Mouse (Mus musculus) midbrain, embryonic 11.5 days (tissue): ENCODE data around the gene Prrc2b. TPM values are rescaled to one million over a fixed set of nuclear protein-coding genes. Genes with fewer than 3 reads are reported as not detected.

Source experiments
- ATAC-seq: fragments of 200-750 bp; cut with Nextera tagmentation; 2 replicates; pipeline ENCODE4 v1.8.0; 2017; ENCODE audit warnings: moderate TSS enrichment, moderate library complexity; ENCODE audit not compliant: low FRiP score
- DNase-seq: peaks from one replicate; pipeline ENCODE4 v3.0.0; 2015; ENCODE audit warnings: low spot score; ENCODE audit errors: missing footprints
- H3K27ac ChIP-seq: fragments of 300-500 bp; sonication (generic); 2 replicates; pipeline ENCODE4 v1.5.1; 2014; ENCODE audit warnings: low read depth, low read length
- H3K27me3 ChIP-seq: fragments of 300-500 bp; sonication (generic); 2 replicates; pipeline ENCODE4 v1.6.1; 2014; ENCODE audit warnings: mild to moderate bottlenecking, low read length, moderate library complexity, mixed read lengths; ENCODE audit not compliant: control insufficient read depth, insufficient read depth
- H3K36me3 ChIP-seq: fragments of 300-500 bp; sonication (generic); 2 replicates; pipeline ENCODE4 v1.6.1; 2014; ENCODE audit warnings: mild to moderate bottlenecking, low read length, moderate library complexity, mixed read lengths; ENCODE audit not compliant: control insufficient read depth, insufficient read depth
- H3K4me1 ChIP-seq: fragments of 300-500 bp; sonication (generic); 2 replicates; pipeline ENCODE4 v1.6.1; 2014; ENCODE audit warnings: low read length; ENCODE audit not compliant: control insufficient read depth, insufficient read depth
- H3K4me2 ChIP-seq: fragments of 300-500 bp; sonication (generic); 2 replicates; pipeline ENCODE4 v1.6.1; 2014; ENCODE audit warnings: mild to moderate bottlenecking, moderate library complexity
- H3K4me3 ChIP-seq: fragments of 300-500 bp; sonication (generic); 2 replicates; pipeline ENCODE4 v1.5.1; 2014; ENCODE audit warnings: low read depth, low read length
- H3K9ac ChIP-seq: fragments of 300-500 bp; sonication (generic); 2 replicates; pipeline ENCODE4 v1.6.1; 2014; ENCODE audit warnings: low read length
- H3K9me3 ChIP-seq: fragments of 300-500 bp; sonication (generic); 2 replicates; pipeline ENCODE4 v1.6.1; 2016; ENCODE audit warnings: low read length; ENCODE audit not compliant: control insufficient read depth
- WGBS: fragments of 180-500 bp; shearing (Covaris S2); extraction: QIAGEN DNeasy Blood & Tissue Kit; methylation state at CpG from one replicate; pipeline ENCODE4 v1.1.7; 2014; 5-methylcytosine and 5-hydroxymethylcytosine counted together
- polyA plus RNA-seq: library from polyadenylated mRNA; unstranded; fragments of >200 nt; fragmentation: Nextera tagmentation; extraction: Ambion mirVana; gene quantifications from 2 replicates; pipeline ENCODE4 v1.2.1, GENCODE M21; 2014

Gene Prrc2b
- polyA plus RNA-seq, 1 experiment from 2014 or later = 64.1 TPM

DNA sequence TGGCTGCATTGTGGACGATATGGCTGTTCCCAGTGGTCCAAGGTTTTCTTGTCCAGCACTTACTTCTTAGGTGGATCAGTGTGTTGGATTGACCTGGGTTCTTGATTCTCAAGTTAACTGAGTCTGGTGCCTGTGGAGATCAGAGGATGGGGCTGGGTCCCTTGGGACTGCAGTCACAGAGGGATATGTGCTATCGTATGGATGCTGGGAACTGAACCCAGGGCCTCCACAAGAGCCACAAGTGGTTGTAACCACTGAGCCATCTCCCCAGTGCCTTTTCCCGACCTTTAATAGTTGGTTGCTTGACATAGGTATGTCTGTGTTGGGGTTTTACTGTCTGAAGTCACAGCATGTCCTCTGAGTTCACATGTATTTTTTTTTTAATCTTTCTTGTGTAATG lies 12.2 kb downstream of the Prrc2b start:
- ATAC-seq = no peak
- peaks cover 2% of the 10 kb centered on the region; the same call in 1 of the 2 replicates for H3K36me3 ChIP-seq
- H3K4me1 ChIP-seq = peaks cover 23% of the 10 kb centered on the region
- no peak overlapping the region for H3K9ac ChIP-seq
- no peaks in the 10 kb centered on the region for H3K27me3 ChIP-seq
- WGBS = 85% methylated on average over 3 of the region's 3 CpGs
- DNase-seq = no peak
- H3K9me3 ChIP-seq = no peaks in the 10 kb centered on the region
- H3K4me3 ChIP-seq = no peak overlapping the region
- H3K27ac ChIP-seq = no peak overlapping the region
- no peak overlapping the region for H3K4me2 ChIP-seq

DNA sequence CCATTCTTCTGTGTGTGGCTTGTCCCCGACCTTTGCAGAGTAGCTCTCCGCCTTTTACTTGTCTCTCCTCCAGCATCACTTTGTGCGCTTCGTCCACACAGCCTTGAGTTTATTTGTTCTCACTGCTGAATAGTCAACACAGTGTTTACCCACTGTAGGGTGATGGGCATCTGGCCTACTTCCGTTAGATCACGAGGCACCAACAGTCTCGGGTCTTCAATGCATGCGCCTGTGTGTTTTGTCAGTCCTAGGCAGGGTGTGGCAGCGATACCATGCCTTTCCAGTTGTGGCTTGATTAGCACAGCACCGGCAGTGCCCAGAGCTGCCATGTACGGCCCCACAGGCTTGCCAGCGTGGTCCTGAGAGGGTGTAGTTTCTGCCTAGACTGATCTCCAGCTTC lies 13.6 kb downstream of the Prrc2b start:
- peaks cover 2% of the 10 kb centered on the region; the same call in 1 of the 2 replicates for H3K36me3 ChIP-seq
- no peak overlapping the region for H3K9ac ChIP-seq
- no peak for ATAC-seq
- no peaks in the 10 kb centered on the region for H3K27me3 ChIP-seq
- no peak overlapping the region for H3K27ac ChIP-seq
- H3K9me3 ChIP-seq = no peaks in the 10 kb centered on the region
- H3K4me1 ChIP-seq = peaks cover 32% of the 10 kb centered on the region
- no peak overlapping the region for H3K4me3 ChIP-seq
- no peak for DNase-seq
- 76% methylated on average over 12 of the region's 12 CpGs for WGBS
- no peak overlapping the region for H3K4me2 ChIP-seq

DNA sequence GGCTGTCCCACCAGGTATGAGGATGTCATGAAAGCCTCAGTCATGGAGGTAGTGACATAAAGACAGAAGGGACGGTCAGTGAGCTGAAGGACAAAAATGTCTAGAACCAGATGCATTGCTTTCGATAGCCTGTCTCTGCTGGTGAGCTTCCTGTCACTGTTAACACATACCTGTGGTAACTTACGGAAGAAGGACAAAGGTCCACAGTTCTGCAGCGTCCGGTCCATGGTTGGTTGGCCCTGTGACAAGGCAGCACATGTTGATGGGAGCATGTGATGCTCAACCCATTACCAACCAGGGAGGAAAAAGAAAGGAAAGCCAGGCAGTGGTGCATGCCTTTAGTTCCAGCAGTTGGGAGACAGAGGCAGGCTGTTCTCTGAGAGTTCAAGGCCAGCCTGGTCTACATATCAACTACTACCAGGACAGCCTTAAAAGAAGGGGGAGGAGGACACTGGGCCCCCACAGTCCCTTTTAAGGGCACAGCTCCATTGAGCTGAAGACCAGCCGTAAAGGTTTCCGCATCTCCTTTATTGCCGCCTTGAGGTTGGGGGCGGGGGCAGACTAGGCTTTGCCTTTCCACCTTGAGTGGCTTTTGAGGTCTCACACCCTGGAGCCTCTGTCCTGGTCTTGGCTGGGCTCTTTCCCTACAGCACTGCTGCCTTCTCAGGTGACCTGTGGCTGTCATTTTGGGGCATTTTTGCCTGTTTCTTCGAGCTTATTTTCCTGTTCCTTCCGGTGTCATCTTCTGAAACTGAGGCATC lies 14.3 kb downstream of the Prrc2b start:
- no peak overlapping the region for H3K4me3 ChIP-seq
- peaks cover 39% of the 10 kb centered on the region for H3K4me1 ChIP-seq
- 90% methylated on average over 11 of the region's 11 CpGs for WGBS
- H3K27me3 ChIP-seq = no peaks in the 10 kb centered on the region
- H3K9ac ChIP-seq = no peak overlapping the region
- no peaks in the 10 kb centered on the region for H3K9me3 ChIP-seq
- no peak overlapping the region for H3K4me2 ChIP-seq
- DNase-seq (no peak), ATAC-seq (no peak)
- peaks cover 2% of the 10 kb centered on the region; the same call in 1 of the 2 replicates for H3K36me3 ChIP-seq
- H3K27ac ChIP-seq = no peak overlapping the region

DNA sequence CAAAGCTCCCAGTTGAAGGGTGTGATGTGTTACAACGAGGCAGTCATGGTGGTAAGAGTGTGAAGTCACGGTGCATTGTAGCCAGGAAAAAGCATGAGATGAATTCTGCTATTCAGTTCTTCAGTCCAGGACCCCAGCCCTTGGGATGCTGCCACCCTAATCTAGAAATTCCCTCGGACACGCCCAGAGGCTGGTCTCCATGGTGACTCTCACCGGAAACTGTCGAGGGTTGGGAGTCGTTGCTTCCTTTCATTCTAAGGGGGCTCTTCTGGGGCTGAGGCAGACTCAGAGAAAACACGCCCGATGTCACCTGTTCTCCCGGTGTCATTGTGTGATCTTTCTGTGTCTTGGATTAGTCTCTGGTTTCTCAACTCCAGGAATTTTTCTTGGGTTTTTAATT lies 15.7 kb downstream of the Prrc2b start:
- Histone ChIP-seq H3K9me3 (no peaks in the 10 kb centered on the region), H3K4me1 (peaks cover 44% of the 10 kb centered on the region), H3K4me3 (no peak overlapping the region), H3K27me3 (no peaks in the 10 kb centered on the region), H3K36me3 (no peaks in the 10 kb centered on the region), H3K27ac (0 out of 2 replicates have a peak overlapping the region, but pooled peaks have one; percentile 80), H3K9ac (no peak overlapping the region), H3K4me2 (peak overlapping the region; percentile 36; the same call in 1 of the 2 replicates)
- 5% methylated on average over 10 of the region's 10 CpGs for WGBS
- DNase-seq = peak; percentile 92
- no peak for ATAC-seq

DNA sequence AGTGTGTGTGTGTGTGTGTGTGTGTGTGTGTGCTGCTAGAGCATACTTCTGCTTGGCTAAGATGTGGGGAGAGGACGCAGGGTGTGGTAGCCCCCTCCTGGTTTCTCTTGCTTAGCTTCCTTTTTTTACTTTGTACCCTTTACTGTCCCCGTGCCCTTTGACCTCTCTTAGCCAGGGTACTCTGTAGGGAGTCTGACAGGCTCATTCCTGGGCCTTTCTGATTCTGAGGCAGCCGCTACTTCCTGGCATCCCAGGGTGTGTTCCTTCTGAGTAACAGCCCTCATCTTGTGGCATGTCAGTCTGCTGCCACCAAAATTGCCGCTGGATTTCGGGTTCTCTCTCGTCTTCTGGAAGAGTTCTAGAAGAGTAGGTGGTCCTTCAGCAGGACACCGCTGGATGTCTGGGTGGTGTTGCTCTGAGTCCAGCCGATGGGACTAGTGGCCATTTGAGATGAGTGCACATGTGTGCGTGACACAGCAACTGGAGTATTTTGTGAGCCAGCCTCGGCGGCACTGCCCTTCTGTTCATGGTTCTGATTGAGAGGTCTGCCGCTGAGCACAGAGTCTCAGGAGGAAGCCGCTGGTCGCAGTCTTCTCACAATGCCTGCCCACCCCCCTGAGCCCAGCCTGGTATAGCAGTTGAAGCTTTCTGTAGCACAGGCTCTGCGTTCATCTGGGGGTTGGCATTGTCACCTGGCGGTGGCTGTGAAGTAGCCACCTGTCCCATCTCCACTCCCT lies 16.3 kb downstream of the Prrc2b start:
- ATAC-seq = peak; percentile 65
- no peaks in the 10 kb centered on the region for H3K27me3 ChIP-seq
- H3K9me3 ChIP-seq = no peaks in the 10 kb centered on the region
- H3K27ac ChIP-seq = peak overlapping the region; percentile 80
- peak overlapping the region; percentile 36 for H3K4me2 ChIP-seq
- H3K4me3 ChIP-seq = peak overlapping the region; percentile 13; the same call in 1 of the 2 replicates
- no peaks in the 10 kb centered on the region for H3K36me3 ChIP-seq
- DNase-seq = peak; percentile 91
- WGBS = 6% methylated on average over 16 of the region's 16 CpGs
- H3K4me1 ChIP-seq = peaks cover 44% of the 10 kb centered on the region
- H3K9ac ChIP-seq = peak overlapping the region; percentile 51

DNA sequence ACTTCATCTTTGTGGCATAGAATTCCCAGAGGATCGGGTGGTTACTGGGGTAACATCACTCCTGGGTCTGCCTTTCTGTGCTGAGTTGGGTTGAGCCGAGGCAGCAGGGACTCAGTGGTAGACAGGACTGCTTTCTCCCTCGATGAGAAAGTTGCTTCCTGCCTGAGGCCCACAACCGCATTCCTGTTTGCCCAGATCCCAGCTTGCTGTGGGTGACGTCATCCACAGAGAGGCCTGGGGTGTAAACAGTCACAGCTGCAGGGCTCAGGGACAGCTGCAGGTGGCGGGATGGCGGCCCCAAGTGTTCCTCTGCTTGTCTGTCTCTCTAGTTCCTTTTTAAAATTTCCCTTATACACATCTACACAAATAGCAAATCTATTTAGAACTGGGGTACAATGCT lies 16.9 kb downstream of the Prrc2b start:
- peak overlapping the region; percentile 13; the same call in 1 of the 2 replicates for H3K4me3 ChIP-seq
- H3K9ac ChIP-seq = peak overlapping the region; percentile 51
- 6% methylated on average over 7 of the region's 7 CpGs for WGBS
- H3K9me3 ChIP-seq = no peaks in the 10 kb centered on the region
- no peaks in the 10 kb centered on the region for H3K36me3 ChIP-seq
- H3K4me1 ChIP-seq = peaks cover 44% of the 10 kb centered on the region
- H3K27me3 ChIP-seq = no peaks in the 10 kb centered on the region
- ATAC-seq = peak; percentile 78
- H3K27ac ChIP-seq = peak overlapping the region; percentile 80
- peak; percentile 88 for DNase-seq
- peak overlapping the region; percentile 36 for H3K4me2 ChIP-seq

DNA sequence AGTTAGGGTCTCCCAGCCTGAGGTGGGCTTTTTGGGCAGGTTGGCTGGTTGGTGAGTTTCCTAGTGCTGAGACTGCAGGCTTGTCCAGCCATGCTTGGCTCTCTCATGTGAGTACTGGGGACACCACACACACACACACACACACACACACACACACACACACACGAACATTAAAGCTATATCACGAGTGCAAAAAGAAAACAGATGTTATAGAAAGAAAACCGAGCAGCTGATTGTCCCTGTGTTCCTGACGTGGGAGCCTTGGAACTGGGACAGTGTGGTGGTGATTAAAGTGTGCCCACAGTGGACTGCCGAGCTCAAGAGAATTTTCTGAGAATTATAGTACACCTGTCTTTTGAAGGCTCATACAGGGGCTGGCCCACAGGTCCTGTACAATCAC lies 18.4 kb downstream of the Prrc2b start:
- Histone ChIP-seq H3K27ac (peak overlapping the region; percentile 35; the same call in 1 of the 2 replicates), H3K9ac (no peak overlapping the region), H3K36me3 (no peaks in the 10 kb centered on the region), H3K4me2 (no peak overlapping the region), H3K4me3 (no peak overlapping the region), H3K4me1 (peaks cover 56% of the 10 kb centered on the region), H3K27me3 (no peaks in the 10 kb centered on the region), H3K9me3 (no peaks in the 10 kb centered on the region)
- WGBS = 76% methylated on average over 5 of the region's 5 CpGs
- ATAC-seq (no peak), DNase-seq (no peak)

DNA sequence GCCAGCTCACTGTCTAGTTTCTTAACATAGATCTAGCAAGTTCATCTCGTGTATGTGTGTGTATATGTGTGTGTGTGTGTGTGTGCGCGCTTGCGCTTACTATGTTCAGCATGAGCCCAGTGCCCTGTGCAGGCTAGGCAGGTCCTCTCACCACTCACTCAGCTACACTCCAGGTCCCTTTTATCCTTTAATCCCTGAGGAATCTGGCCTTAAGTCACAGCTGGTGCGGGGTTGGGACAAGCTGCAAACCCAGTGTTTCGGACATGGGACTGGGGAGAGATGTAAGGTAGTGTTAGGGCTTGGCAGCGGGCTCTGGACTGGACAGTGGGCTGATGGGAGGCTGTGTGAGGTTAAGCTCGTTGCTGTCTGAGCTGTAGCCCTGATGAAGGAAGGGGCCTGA lies 19.1 kb downstream of the Prrc2b start:
- 61% methylated on average over 8 of the region's 8 CpGs for WGBS
- peak overlapping the region; percentile 11; the same call in 1 of the 2 replicates for H3K27ac ChIP-seq
- ATAC-seq (no peak), DNase-seq (no peak)
- H3K4me3 ChIP-seq = no peak overlapping the region
- no peak overlapping the region for H3K4me2 ChIP-seq
- H3K9ac ChIP-seq = no peak overlapping the region
- no peaks in the 10 kb centered on the region for H3K27me3 ChIP-seq
- H3K4me1 ChIP-seq = peaks cover 64% of the 10 kb centered on the region
- H3K9me3 ChIP-seq = no peaks in the 10 kb centered on the region
- H3K36me3 ChIP-seq = no peaks in the 10 kb centered on the region
